Mouse (Mus musculus): ENCODE data around the gene Slc47a2. TPM values are rescaled to one million over a fixed set of nuclear protein-coding genes. Genes with fewer than 3 reads are reported as not detected.
A peak's percentile ranks its signal among the peaks of the same experiment; 100 is the strongest.

Slc47a2 gene
- not detected in 2 replicates for polyA plus RNA-seq (2016; fragmentation: Nextera tagmentation; extraction: Ambion mirVana)

GRCm38 (mm10) chr11:61342505-61343420 is at the start of gene Slc47a2:
Gene Slc47a2, minus strand, starts transcription at chr11:61342860.
- Histone ChIP-seq H3K9ac (replicated peaks) (0 out of 2 replicates have a peak within 1 kb of the TSS, but pooled peaks have one; percentile 25), H3K9me3 (no peaks in the 10 kb centered on the region), H3K27ac (replicated peaks) (no peak within 1 kb of the TSS), H3K36me3 (no peaks in the 10 kb centered on the region), H3K4me3 (peak within 1 kb of the TSS; percentile 40), H3K27me3 (peaks cover 52% of the 10 kb centered on the region), H3K4me1 (peaks cover 5% of the 10 kb centered on the region), H3K4me2 (replicated peaks) (peak within 1 kb of the TSS; percentile 54)
- ATAC-seq (ENCODE audit: low FRiP score, low read depth) = no peak
- 3% methylated on average over 61 of the region's 61 CpGs for WGBS

DNA sequence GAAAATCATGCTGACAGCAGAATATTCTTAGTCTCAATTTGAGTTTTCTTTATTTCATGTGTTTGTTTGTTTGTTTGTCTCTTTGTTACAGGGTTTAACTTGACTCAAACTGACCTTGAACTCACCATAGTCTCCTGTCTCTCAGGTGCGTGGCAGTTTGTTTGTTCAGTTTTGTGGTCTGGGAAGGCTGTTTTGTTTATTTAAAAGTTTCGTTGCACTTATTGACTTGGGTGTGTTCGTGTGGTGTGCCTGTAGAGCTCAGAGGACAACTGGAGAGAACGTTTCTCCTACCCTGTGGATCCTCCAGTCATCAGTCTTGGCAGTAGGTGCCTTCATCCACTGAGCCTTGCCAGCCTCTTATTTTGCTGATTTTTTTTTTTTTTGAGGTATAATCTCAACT is 46.3 kb upstream of the Slc47a2 start:
- WGBS = 81% methylated on average over 4 of the region's 4 CpGs
- H3K9me3 ChIP-seq = 0 out of 2 replicates have a peak, but pooled peaks cover 4% of the 10 kb centered on the region
- no peak overlapping the region for H3K4me2 ChIP-seq (replicated peaks)
- no peaks in the 10 kb centered on the region for H3K27me3 ChIP-seq
- H3K27ac ChIP-seq (replicated peaks) = no peak overlapping the region
- H3K9ac ChIP-seq (replicated peaks) = no peak overlapping the region
- no peak overlapping the region for H3K4me3 ChIP-seq
- ATAC-seq (ENCODE audit: low FRiP score, low read depth) = no peak
- no peaks in the 10 kb centered on the region for H3K4me1 ChIP-seq
- H3K36me3 ChIP-seq = no peaks in the 10 kb centered on the region

DNA sequence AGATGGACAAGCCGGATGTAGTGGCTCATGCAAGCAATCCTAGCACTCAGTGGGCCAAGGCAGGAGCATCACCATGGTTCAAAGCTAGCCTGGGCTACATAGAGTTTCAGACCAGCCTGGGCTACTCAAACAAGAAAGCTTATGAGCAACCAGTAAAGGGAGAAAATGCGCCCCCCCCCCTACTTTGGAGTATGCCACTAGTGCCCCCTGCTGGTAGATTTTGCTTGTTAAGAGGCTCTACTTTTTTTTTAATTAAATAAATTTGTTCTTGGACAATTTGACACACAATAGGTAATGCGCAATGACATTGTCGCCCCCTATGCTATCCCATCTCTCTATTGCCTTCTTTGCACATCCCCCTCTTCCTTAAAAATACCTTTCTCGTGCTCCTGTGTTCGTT is 45.4 kb upstream of the Slc47a2 start:
- H3K36me3 ChIP-seq = no peaks in the 10 kb centered on the region
- no peaks in the 10 kb centered on the region for H3K27me3 ChIP-seq
- H3K9me3 ChIP-seq = 0 out of 2 replicates have a peak, but pooled peaks cover 4% of the 10 kb centered on the region
- no peak overlapping the region for H3K4me3 ChIP-seq
- H3K4me2 ChIP-seq (replicated peaks) = no peak overlapping the region
- H3K9ac ChIP-seq (replicated peaks) = no peak overlapping the region
- H3K4me1 ChIP-seq = no peaks in the 10 kb centered on the region
- no peak overlapping the region for H3K27ac ChIP-seq (replicated peaks)
- no peak for ATAC-seq (ENCODE audit: low FRiP score, low read depth)
- 70% methylated on average over 6 of the region's 6 CpGs for WGBS

DNA sequence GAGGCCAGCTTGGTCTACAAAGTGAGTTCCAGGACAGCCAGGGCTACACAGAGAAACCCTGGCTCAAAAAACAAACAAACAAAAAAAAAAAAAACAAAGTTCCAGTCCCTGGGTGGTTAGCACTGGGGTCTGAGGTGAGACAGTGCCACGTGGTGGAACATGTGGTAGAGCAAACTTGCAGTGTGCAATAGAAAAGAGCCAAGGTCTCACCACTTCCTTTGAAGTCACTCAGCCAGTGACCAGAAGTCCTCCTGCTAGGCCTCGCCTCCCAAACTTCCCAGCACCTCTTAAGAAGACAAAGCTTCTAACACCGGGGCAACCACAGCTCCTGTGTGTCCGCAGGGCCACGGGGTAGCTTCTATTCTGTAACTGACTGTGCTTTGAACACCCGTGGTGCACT is 44.6 kb upstream of the Slc47a2 start:
- no peak for ATAC-seq (ENCODE audit: low FRiP score, low read depth)
- Histone ChIP-seq H3K9ac (replicated peaks) (no peak overlapping the region), H3K36me3 (no peaks in the 10 kb centered on the region), H3K4me3 (no peak overlapping the region), H3K9me3 (0 out of 2 replicates have a peak, but pooled peaks cover 4% of the 10 kb centered on the region), H3K4me2 (replicated peaks) (no peak overlapping the region), H3K27ac (replicated peaks) (no peak overlapping the region), H3K4me1 (no peaks in the 10 kb centered on the region), H3K27me3 (no peaks in the 10 kb centered on the region)
- 76% methylated on average over 6 of the region's 6 CpGs for WGBS

GRCm38 (mm10) chr11:61385725-61386124 is 43.1 kb upstream of the Slc47a2 start:
- WGBS = 85% methylated on average over 4 of the region's 4 CpGs

GRCm38 (mm10) chr11:61381272-61381671 is 38.6 kb upstream of the Slc47a2 start:
- WGBS = 95% methylated on average over 1 of the region's 1 CpGs
- no peaks in the 10 kb centered on the region for H3K4me1 ChIP-seq
- peaks cover 40% of the 10 kb centered on the region for H3K27me3 ChIP-seq
- no peak for ATAC-seq (ENCODE audit: low FRiP score, low read depth)
- H3K9me3 ChIP-seq = no peaks in the 10 kb centered on the region
- H3K27ac ChIP-seq (replicated peaks) = no peak overlapping the region
- no peaks in the 10 kb centered on the region for H3K36me3 ChIP-seq
- H3K4me3 ChIP-seq = no peak overlapping the region
- H3K4me2 ChIP-seq (replicated peaks) = no peak overlapping the region
- H3K9ac ChIP-seq (replicated peaks) = no peak overlapping the region

More at GRCm38 (mm10) chr11:61385725-61386124, 43.1 kb upstream of the Slc47a2 start:
- Histone ChIP-seq H3K9me3 (no peaks in the 10 kb centered on the region), H3K9ac (replicated peaks) (no peak overlapping the region), H3K4me1 (no peaks in the 10 kb centered on the region), H3K27me3 (no peaks in the 10 kb centered on the region), H3K27ac (replicated peaks) (no peak overlapping the region), H3K4me3 (no peak overlapping the region), H3K36me3 (no peaks in the 10 kb centered on the region), H3K4me2 (replicated peaks) (no peak overlapping the region)
- ATAC-seq (ENCODE audit: low FRiP score, low read depth) = no peak

DNA sequence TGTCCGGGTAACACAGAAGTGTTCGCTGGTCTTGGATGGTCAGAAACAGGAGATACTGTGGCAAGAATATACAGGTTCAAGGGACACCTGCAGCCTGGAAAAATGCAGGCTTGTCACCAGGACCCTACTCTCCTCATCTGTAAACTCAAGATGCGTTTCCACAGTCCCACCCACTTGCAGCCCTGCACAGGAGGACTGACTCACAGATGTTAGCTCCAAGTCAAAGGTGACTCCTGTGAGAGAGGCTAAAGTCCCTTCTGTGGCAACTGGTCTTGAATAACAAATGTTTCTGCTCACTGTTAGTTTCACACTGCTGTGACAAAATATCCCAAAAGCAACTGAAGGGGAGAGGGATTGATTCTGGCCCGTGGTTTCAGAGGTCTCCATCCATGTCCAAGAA is 36.0 kb upstream of the Slc47a2 start:
- peaks cover 48% of the 10 kb centered on the region for H3K27me3 ChIP-seq
- no peaks in the 10 kb centered on the region for H3K36me3 ChIP-seq
- no peak overlapping the region for H3K27ac ChIP-seq (replicated peaks)
- H3K4me2 ChIP-seq (replicated peaks) = no peak overlapping the region
- no peaks in the 10 kb centered on the region for H3K9me3 ChIP-seq
- H3K4me3 ChIP-seq = no peak overlapping the region
- 81% methylated on average over 4 of the region's 4 CpGs for WGBS
- H3K4me1 ChIP-seq = no peaks in the 10 kb centered on the region
- ATAC-seq (ENCODE audit: low FRiP score, low read depth) = no peak
- no peak overlapping the region for H3K9ac ChIP-seq (replicated peaks)

GRCm38 (mm10) chr11:61377881-61378613 is 35.4 kb upstream of the Slc47a2 start, which contains the start of gene Slc47a1:
Gene Slc47a1, minus strand, starts transcription at chr11:61378345.
- 18% methylated on average over 39 of the region's 39 CpGs for WGBS
- no peaks in the 10 kb centered on the region for H3K9me3 ChIP-seq
- H3K27me3 ChIP-seq = peaks cover 48% of the 10 kb centered on the region
- H3K9ac ChIP-seq (replicated peaks) = peak within 1 kb of the TSS; percentile 40
- no peak for ATAC-seq (ENCODE audit: low FRiP score, low read depth)
- no peaks in the 10 kb centered on the region for H3K4me1 ChIP-seq
- H3K4me2 ChIP-seq (replicated peaks) = peak within 1 kb of the TSS; percentile 42
- H3K36me3 ChIP-seq = no peaks in the 10 kb centered on the region
- H3K27ac ChIP-seq (replicated peaks) = no peak within 1 kb of the TSS
- peak within 1 kb of the TSS; percentile 17 for H3K4me3 ChIP-seq

DNA sequence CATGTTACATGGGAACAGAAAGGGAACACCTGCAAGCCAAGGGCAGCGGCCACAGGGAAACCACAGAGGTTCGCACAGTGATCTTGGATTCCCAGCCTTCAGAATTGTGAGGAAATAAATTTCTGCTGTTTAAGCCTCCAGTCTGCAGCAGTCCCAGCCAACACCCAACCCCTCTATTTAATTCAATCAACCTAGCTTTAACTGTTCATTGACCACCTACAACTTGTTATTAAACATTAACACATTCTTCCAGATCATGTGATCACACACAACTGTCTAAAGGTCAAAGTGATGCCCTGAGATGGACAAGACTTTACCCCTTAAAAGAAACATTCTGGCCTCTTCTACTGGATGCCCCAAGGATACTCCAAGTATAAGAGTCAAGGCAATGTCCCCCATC is 26.0 kb upstream of the Slc47a2 start:
- 92% methylated on average over 2 of the region's 2 CpGs for WGBS
- no peaks in the 10 kb centered on the region for H3K9me3 ChIP-seq
- no peak overlapping the region for H3K4me3 ChIP-seq
- no peak for ATAC-seq (ENCODE audit: low FRiP score, low read depth)
- no peak overlapping the region for H3K4me2 ChIP-seq (replicated peaks)
- no peak overlapping the region for H3K27ac ChIP-seq (replicated peaks)
- H3K9ac ChIP-seq (replicated peaks) = no peak overlapping the region
- no peaks in the 10 kb centered on the region for H3K4me1 ChIP-seq
- no peaks in the 10 kb centered on the region for H3K27me3 ChIP-seq
- H3K36me3 ChIP-seq = no peaks in the 10 kb centered on the region

DNA sequence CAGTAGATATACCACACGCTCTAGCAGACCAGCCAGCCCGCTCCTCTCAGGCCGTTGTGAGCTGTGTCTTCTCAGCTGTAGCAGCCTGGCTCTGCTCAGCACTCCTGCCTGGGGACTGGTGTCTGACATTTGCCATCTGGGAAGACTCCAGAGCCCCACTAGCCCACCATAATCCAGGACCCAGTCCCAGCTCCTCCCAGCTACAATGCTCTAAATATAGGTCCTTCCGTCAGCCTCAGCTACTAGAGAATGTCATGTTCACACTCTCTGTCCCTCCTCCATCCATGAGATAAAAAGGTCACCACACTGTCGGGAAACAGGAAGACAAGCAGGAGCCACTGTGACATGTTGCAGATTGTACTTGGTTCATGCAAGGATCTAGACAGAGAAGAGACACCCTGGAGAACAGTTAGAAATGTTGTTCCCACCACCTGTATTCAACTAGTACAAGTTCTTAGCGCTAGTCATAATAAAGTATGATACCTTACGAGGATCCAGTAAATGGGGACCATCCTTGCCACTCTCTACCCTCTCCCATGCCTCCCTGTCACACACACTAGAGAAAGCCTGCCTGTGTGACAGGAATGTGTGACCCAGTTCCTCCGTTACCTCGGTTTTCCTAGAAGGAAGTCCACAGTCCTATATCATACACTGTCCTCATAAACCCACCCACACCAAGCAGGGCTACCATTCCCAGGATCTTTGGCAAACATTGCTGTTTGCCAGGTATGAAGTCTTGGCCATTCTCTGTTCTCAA is 24.0 kb upstream of the Slc47a2 start:
- Histone ChIP-seq H3K27me3 (no peaks in the 10 kb centered on the region), H3K4me1 (no peaks in the 10 kb centered on the region), H3K9ac (replicated peaks) (no peak overlapping the region), H3K9me3 (no peaks in the 10 kb centered on the region), H3K4me3 (no peak overlapping the region), H3K4me2 (replicated peaks) (no peak overlapping the region), H3K27ac (replicated peaks) (no peak overlapping the region), H3K36me3 (no peaks in the 10 kb centered on the region)
- ATAC-seq (ENCODE audit: low FRiP score, low read depth) = no peak
- WGBS = 84% methylated on average over 9 of the region's 9 CpGs

DNA sequence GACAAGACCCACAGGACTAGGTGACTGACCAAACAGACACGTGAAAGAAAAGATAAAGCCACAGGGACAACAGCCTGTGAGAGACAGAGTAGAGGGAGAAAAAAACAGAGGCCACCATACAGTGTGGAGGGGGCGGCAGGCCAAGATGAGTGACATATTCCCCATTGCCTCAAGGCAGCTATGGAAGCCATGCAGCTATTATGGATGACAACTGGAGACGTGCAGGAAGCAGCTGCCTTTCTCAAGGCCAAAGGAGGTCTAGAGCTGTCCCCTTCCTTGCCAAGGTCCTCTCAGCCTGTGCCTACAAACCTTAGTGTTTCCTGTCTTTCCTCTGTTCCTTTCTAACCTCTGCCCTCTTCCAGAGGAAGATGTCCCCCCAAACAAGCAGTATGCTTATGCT is 23.3 kb upstream of the Slc47a2 start:
- 91% methylated on average over 3 of the region's 3 CpGs for WGBS

More for the DNA sequence above, 23.3 kb upstream of the Slc47a2 start:
- no peak for ATAC-seq (ENCODE audit: low FRiP score, low read depth)
- Histone ChIP-seq H3K9me3 (no peaks in the 10 kb centered on the region), H3K9ac (replicated peaks) (no peak overlapping the region), H3K4me1 (no peaks in the 10 kb centered on the region), H3K36me3 (no peaks in the 10 kb centered on the region), H3K27me3 (no peaks in the 10 kb centered on the region), H3K4me3 (no peak overlapping the region), H3K4me2 (replicated peaks) (no peak overlapping the region), H3K27ac (replicated peaks) (no peak overlapping the region)

Data from midbrain, embryonic 12.5 days (tissue).